Mouse (Mus musculus) ES-Bruce4 (cell line): ENCODE measurements around the gene Kcnj13.

Experiments used
- CTCF ChIP-seq: IDR thresholded peaks from one replicate; pipeline ENCODE4 v1.8.1; 2011; ENCODE audit warnings: low read depth, low read length
- POLR2A ChIP-seq: IDR thresholded peaks from one replicate; pipeline ENCODE4 v1.8.1; 2011; ENCODE audit warnings: low read length; ENCODE audit not compliant: insufficient read depth

DNA sequence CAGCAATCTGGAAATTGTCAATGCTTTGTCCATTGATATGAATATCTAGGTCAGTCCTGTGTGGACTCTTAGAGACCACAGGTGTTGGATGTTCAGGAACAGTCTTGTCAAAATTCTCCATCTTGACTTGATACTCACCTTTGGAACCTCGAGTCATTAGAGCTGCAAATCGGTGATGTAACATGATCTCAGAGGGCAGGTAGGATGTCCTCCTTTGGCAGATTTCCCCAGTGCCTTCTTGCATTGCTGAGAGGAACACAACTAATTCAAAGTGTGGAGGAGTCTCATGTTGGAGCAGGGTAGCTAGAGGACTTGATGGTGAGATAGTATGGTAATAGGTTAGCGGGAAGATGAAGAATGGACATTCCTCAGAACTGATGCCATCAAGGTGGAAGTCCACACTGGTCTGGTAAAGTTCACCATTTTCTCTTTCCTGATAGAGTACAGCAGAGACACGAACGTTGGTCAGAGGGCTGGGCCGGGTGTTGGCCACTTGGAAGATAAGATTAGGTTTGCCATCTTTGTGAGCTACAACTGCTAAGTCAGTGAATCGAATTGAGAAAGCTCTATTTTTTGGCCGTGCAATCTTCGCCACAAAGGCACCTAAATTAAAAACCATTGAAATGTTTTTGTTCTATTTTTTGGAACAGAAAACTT is 8.0 kb downstream of the Kcnj13 start:
- TF ChIP-seq POLR2A (no peak), CTCF (no peak)
